Mouse (Mus musculus) liver, embryonic 14.5 days (tissue): Measurements from ENCODE around the gene Ms4a3.

Experiments
- CTCF ChIP-seq: IDR thresholded peaks from 2 replicates; pipeline ENCODE4 v1.5.1; 2016; ENCODE audit warnings: antibody characterized with exemption, low read depth, control low read depth
- EP300 ChIP-seq: IDR thresholded peaks from 2 replicates; pipeline ENCODE4 v1.6.1; 2016; ENCODE audit warnings: antibody characterized with exemption, low read depth

DNA sequence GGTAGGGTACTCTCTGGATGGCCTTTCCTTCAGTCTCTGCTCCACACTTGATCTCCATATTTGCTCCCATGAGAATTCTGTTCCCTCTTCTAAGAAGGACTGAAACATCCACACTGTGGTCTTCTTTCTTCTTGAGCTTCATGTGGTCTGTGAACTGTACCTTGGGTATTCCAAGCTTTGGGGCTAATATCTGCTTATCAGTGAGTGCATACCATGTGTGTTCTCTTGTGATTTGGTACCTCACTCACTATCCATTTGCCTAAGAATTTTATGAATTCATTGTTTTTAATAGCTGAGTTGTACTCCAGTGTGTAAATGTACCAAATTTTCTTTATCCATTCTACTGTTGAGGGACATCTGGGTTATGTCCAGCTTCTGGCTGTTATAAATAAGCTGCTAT is 20.9 kb upstream of the Ms4a3 start:
- TF ChIP-seq CTCF (no peak), EP300 (peak; percentile 42; the same call in 1 of the 2 replicates)
